Mouse (Mus musculus) midbrain, embryonic 14.5 days (tissue): ENCODE data around the gene Obp2a. TPM values are rescaled to one million over a fixed set of nuclear protein-coding genes. Genes with fewer than 3 reads are reported as not detected.

Experiments used
- ATAC-seq: fragments of 200-750 bp; cut with Nextera tagmentation; 2 replicates; pipeline ENCODE4 v1.8.0; 2017; ENCODE audit warnings: moderate number of reproducible peaks, moderate library complexity; ENCODE audit not compliant: low FRiP score, low TSS enrichment
- DNase-seq: peaks from one replicate; pipeline ENCODE4 v3.0.0-alpha.2; 2015
- H3K27ac ChIP-seq: fragments of 300-500 bp; sonication (generic); replicated peaks from 2 replicates; pipeline ENCODE4 v1.5.1; 2014; ENCODE audit warnings: mild to moderate bottlenecking, low read depth, low read length, moderate library complexity
- H3K27me3 ChIP-seq: fragments of 300-500 bp; sonication (generic); 2 replicates; pipeline ENCODE4 v1.6.1; 2014; ENCODE audit warnings: low read length, control low read depth, mixed read lengths; ENCODE audit not compliant: control insufficient read depth, insufficient read depth
- H3K36me3 ChIP-seq: fragments of 300-500 bp; sonication (generic); 2 replicates; pipeline ENCODE4 v1.6.1; 2014; ENCODE audit warnings: low read length, control low read depth; ENCODE audit not compliant: control insufficient read depth, insufficient read depth
- H3K4me1 ChIP-seq: fragments of 300-500 bp; sonication (generic); 2 replicates; pipeline ENCODE4 v1.6.1; 2014; ENCODE audit warnings: mild to moderate bottlenecking, antibody characterized with exemption, low read length, control low read depth; ENCODE audit not compliant: control insufficient read depth, insufficient read depth
- H3K4me2 ChIP-seq: fragments of 300-500 bp; sonication (generic); 2 replicates; pipeline ENCODE4 v1.6.1; 2014; ENCODE audit warnings: mild to moderate bottlenecking, low read length, moderate library complexity
- H3K4me3 ChIP-seq: fragments of 300-500 bp; sonication (generic); replicated peaks from 2 replicates; pipeline ENCODE4 v1.5.1; 2014; ENCODE audit warnings: low read depth, low read length
- H3K9ac ChIP-seq: fragments of 300-500 bp; sonication (generic); replicated peaks from 2 replicates; pipeline ENCODE4 v1.6.1; 2014; ENCODE audit warnings: mild to moderate bottlenecking, low read length, moderate library complexity
- H3K9me3 ChIP-seq: fragments of 300-500 bp; sonication (generic); 2 replicates; pipeline ENCODE4 v1.6.1; 2016; ENCODE audit warnings: low read length, control low read depth, mixed read lengths; ENCODE audit not compliant: control insufficient read depth
- WGBS: fragments of 180-500 bp; shearing (Covaris S2); extraction: QIAGEN DNeasy Blood & Tissue Kit; methylation state at CpG from one replicate; pipeline ENCODE4 v1.1.7; 2014; 5-methylcytosine and 5-hydroxymethylcytosine counted together
- polyA plus RNA-seq: library from polyadenylated mRNA; unstranded; fragments of >200 nt; fragmentation: Nextera tagmentation; extraction: Ambion mirVana; gene quantifications from 2 replicates; pipeline ENCODE4 v1.2.1, GENCODE M21; 2014

Obp2a gene
- polyA plus RNA-seq, 1 experiment from 2014 or later: not detected

- no peak for ATAC-seq
- Histone ChIP-seq H3K27ac (no peak overlapping the region), H3K4me3 (no peak overlapping the region), H3K4me2 (no peak overlapping the region), H3K9ac (no peak overlapping the region), H3K36me3 (no peaks in the 10 kb centered on the region), H3K4me1 (no peaks in the 10 kb centered on the region), H3K9me3 (no peaks in the 10 kb centered on the region), H3K27me3 (no peaks in the 10 kb centered on the region)
- no peak for DNase-seq
- 90% methylated on average over 5 of the region's 5 CpGs for WGBS
Measured at GRCm38 (mm10) chr2:25664125-25664524, 35.7 kb upstream of the Obp2a start.

GRCm38 (mm10) chr2:25666516-25666915 lies 33.3 kb upstream of the Obp2a start:
- DNase-seq (no peak), ATAC-seq (no peak)
- Histone ChIP-seq H3K27ac (no peak overlapping the region), H3K9ac (no peak overlapping the region), H3K27me3 (no peaks in the 10 kb centered on the region), H3K4me3 (no peak overlapping the region), H3K4me2 (no peak overlapping the region), H3K36me3 (no peaks in the 10 kb centered on the region), H3K4me1 (no peaks in the 10 kb centered on the region), H3K9me3 (no peaks in the 10 kb centered on the region)
- 73% methylated on average over 1 of the region's 1 CpGs for WGBS

GRCm38 (mm10) chr2:25676486-25676885 lies 23.4 kb upstream of the Obp2a start, which contains the start of gene Lcn6:
TSS of gene Lcn6 (plus strand) at chr2:25676786.
- H3K27ac ChIP-seq: no peak within 1 kb of the TSS

DNA sequence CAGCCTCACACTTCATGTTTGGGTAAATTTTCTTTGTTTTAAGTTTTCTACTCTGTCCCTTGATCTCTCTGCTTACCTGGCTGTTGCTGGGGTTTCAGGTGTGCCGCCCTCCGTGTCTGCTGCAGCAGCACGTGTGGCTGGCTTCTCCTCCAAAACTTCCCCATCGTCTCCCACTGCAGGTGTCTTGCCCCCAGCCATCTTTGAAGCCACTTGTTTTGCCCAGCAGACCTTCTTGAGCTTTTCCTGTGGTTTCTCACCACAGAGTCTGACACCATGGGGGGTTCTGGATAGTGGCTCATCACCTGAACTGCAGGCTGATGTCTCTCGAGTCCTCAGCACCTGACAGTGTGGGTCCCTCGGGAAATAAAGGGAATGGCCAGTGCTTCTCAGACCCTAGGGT lies 20.3 kb upstream of the Obp2a start:
- 88% methylated on average over 6 of the region's 6 CpGs for WGBS
- ATAC-seq: no peak
- no peak for DNase-seq
- no peaks in the 10 kb centered on the region for H3K36me3 ChIP-seq
- H3K4me1 ChIP-seq: no peaks in the 10 kb centered on the region
- no peak overlapping the region for H3K4me3 ChIP-seq
- H3K27me3 ChIP-seq: no peaks in the 10 kb centered on the region
- no peaks in the 10 kb centered on the region for H3K9me3 ChIP-seq
- no peak overlapping the region for H3K4me2 ChIP-seq
- no peak overlapping the region for H3K9ac ChIP-seq
- H3K27ac ChIP-seq: no peak overlapping the region

More at GRCm38 (mm10) chr2:25676486-25676885, 23.4 kb upstream of the Obp2a start, which contains the start of gene Lcn6:
- Histone ChIP-seq H3K4me3 (no peak within 1 kb of the TSS), H3K9ac (no peak within 1 kb of the TSS), H3K36me3 (no peaks in the 10 kb centered on the region), H3K4me1 (no peaks in the 10 kb centered on the region), H3K4me2 (no peak within 1 kb of the TSS), H3K27me3 (no peaks in the 10 kb centered on the region), H3K9me3 (no peaks in the 10 kb centered on the region)
- DNase-seq: no peak
- ATAC-seq: no peak
- WGBS: 89% methylated on average over 3 of the region's 3 CpGs

GRCm38 (mm10) chr2:25682426-25682825 lies 17.4 kb upstream of the Obp2a start, which contains the start of gene Lcn10:
TSS of gene Lcn10 (plus strand) at chr2:25682726.
- no peak within 1 kb of the TSS for H3K27ac ChIP-seq
- no peaks in the 10 kb centered on the region for H3K9me3 ChIP-seq
- WGBS: 64% methylated on average over 2 of the region's 2 CpGs
- H3K4me1 ChIP-seq: no peaks in the 10 kb centered on the region
- no peak within 1 kb of the TSS for H3K4me3 ChIP-seq
- H3K36me3 ChIP-seq: no peaks in the 10 kb centered on the region
- ATAC-seq: no peak
- H3K4me2 ChIP-seq: no peak within 1 kb of the TSS
- H3K9ac ChIP-seq: no peak within 1 kb of the TSS
- H3K27me3 ChIP-seq: no peaks in the 10 kb centered on the region
- DNase-seq: no peak

DNA sequence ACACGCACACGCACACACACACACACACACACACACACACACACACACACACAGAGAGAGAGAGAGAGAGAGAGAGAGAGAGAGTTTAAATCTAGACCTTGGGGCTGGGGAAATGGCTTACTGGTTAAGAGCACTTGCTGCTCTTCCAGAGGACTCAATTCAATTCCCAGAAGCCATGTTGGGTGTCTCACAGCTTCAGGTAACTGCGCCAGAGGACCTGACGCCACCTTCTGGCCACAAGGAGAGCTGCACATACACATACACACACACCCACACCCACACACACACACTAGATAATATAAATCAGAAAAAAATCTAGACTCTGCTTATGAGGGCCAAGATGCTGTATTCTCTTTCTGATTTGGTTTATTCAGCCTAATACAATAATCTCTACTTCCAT lies 12.9 kb upstream of the Obp2a start:
- WGBS: 72% methylated on average over 4 of the region's 4 CpGs
- Histone ChIP-seq H3K27ac (no peak overlapping the region), H3K9ac (no peak overlapping the region), H3K27me3 (no peaks in the 10 kb centered on the region), H3K4me1 (no peaks in the 10 kb centered on the region), H3K36me3 (no peaks in the 10 kb centered on the region), H3K9me3 (no peaks in the 10 kb centered on the region), H3K4me2 (no peak overlapping the region), H3K4me3 (no peak overlapping the region)
- DNase-seq: no peak
- no peak for ATAC-seq

- Histone ChIP-seq H3K4me2 (no peak overlapping the region), H3K36me3 (no peaks in the 10 kb centered on the region)
- no peak for ATAC-seq
Measured at GRCm38 (mm10) chr2:25694605-25695004, 5.2 kb upstream of the Obp2a start.

DNA sequence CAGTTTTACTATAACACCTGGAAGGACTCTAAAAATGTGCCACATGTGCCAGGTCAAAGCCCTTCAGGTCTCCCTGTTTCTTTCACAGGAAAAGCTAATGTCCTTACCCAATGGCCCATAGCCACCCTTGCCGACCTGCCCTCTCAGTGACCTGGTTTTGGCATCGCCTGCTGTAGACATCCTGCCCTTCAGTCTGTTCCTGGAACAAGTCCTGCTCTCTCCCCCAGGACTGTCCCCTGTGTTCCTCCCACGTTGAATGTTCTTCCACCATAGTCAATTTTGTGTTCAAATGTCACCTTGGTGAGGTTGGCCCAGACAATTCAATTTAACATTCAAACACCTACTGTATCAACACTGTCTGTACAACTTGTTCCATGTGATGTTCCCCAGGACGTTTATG lies 2.9 kb upstream of the Obp2a start:
- Histone ChIP-seq H3K4me1 (no peaks in the 10 kb centered on the region), H3K9ac (no peak overlapping the region), H3K27ac (no peak overlapping the region), H3K9me3 (no peaks in the 10 kb centered on the region), H3K4me2 (no peak overlapping the region), H3K36me3 (no peaks in the 10 kb centered on the region), H3K27me3 (no peaks in the 10 kb centered on the region), H3K4me3 (no peak overlapping the region)
- no peak for DNase-seq
- no peak for ATAC-seq
- 73% methylated on average over 4 of the region's 4 CpGs for WGBS

More at GRCm38 (mm10) chr2:25694605-25695004, 5.2 kb upstream of the Obp2a start:
- Histone ChIP-seq H3K27me3 (no peaks in the 10 kb centered on the region), H3K9ac (no peak overlapping the region), H3K27ac (no peak overlapping the region), H3K4me1 (no peaks in the 10 kb centered on the region), H3K4me3 (no peak overlapping the region), H3K9me3 (no peaks in the 10 kb centered on the region)
- DNase-seq: peak; percentile 80

- no peak for ATAC-seq
- Histone ChIP-seq H3K4me2 (no peak overlapping the region), H3K27ac (no peak overlapping the region), H3K9ac (no peak overlapping the region), H3K27me3 (no peaks in the 10 kb centered on the region), H3K36me3 (no peaks in the 10 kb centered on the region), H3K4me3 (no peak overlapping the region), H3K4me1 (no peaks in the 10 kb centered on the region), H3K9me3 (no peaks in the 10 kb centered on the region)
- DNase-seq: no peak
- WGBS: 85% methylated on average over 2 of the region's 2 CpGs
Measured at GRCm38 (mm10) chr2:25698696-25699095, 1.1 kb upstream of the Obp2a start.
